Mouse (Mus musculus) left cerebral cortex, postnatal 36 days (tissue): ENCODE results near the gene Tsga10ip. TPM values are rescaled to one million over a fixed set of nuclear protein-coding genes. Genes with fewer than 3 reads are reported as not detected.
A peak's percentile ranks its signal among the peaks of the same experiment; 100 is the strongest.
"Not testable (repeated sequence)": the region's sequence is repeated elsewhere in the genome, so short reads cannot be mapped to it uniquely, and the experiment has no call there.

ENCODE experiments used
- DNase-seq, 2 experiments: peaks; one replicate each; pipeline ENCODE4 v3.0.0; 2021 to 2022; ENCODE audit warnings: low spot score in 2 of 2, mixed read lengths in 1 of 2
- intact Hi-C: fragments of 180-260 bp; cut with DNase I; formaldehyde crosslinking; loops from one replicate; pipeline ENCODE4 v1.15.1; 2025
- total RNA-seq, 2 experiments: library from RNA; stranded (reverse); gene quantifications; 2 replicates each; pipeline ENCODE4 v1.2.3; 2021

Gene Tsga10ip
- total RNA-seq, 2 experiments from 2014 or later: not detected

DNA sequence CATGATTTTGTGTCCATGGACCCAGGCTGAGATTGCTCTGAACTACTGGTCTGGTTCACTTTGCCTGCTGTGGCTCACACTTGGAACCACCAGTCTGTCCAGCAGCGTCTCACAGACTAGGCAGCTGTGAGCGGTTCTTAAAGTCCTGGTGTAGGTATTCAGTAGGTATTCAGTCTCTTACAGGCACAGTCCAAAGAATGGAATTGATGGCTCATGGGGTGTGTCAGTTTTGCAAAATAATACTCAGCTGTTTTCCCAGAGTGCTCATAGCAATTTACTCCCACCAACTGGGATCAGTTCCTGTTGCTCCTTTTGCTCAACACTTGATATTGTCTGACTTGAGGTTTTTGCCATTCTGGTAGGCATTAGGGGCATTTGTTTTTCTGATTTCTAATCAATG lies 40.1 kb downstream of the Tsga10ip start:
- intact Hi-C loops: no loop called here
- DNase-seq: no peak

DNA sequence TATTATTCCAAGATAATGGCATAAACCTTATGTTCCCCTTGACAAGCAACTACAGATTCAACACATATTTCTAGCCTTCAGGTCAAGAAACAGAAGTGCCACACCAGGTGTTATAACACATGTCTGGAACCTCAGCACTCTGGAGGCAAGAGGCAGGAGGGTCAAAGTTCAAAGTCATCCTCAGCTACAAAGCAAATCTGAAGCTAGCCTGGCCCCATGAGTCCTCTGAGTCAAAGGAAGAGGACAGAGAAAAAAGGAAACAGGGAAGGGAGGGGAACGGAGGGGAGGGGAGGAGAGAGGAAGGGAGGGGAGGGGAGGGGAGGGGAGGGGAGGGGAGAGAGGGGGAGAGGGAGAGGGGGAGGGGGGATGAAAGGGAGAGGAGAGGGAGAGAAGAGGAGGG lies 46.2 kb downstream of the Tsga10ip start:
- intact Hi-C loops: no loop called here
- DNase-seq: no peak

DNA sequence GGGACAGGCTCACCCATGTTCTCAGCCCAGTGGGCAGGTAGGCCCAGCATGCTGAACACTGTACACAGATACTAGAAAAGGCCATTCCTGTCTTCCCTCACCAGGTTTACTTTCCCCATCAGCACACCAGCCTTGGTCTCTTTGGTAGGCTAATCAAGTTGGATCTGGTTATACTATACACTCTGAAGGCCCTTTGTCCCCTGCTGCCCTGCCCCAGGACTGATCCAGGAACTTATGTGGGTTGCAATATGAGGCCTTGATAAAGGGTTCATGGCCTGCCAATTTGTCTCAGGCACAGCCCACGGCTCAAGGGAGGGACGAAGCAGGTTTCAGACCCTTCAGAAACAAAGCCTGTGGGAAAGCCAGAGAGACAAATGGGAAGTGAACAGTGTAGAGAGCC lies 48.7 kb downstream of the Tsga10ip start:
- no peak for DNase-seq
- intact Hi-C loops: no loop called here

DNA sequence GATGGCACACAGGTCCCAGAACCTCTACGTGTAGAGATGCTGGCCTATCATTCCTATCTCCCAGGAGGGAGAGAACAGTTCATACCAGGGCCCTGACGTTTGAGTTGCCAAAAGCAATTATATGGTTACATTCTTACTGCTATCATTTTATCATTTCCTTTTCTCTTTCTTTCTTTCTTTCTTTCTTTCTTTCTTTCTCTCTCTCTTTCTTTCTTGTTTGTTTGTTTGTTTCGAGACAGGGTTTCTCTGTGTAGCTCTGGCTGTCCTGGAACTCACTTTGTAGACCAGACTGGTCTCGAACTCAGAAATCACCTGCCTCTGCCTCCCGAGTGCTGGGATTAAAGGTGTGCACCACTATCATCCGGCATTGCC lies 52.8 kb downstream of the Tsga10ip start, which contains the start of gene Cst6:
TSS of gene Cst6 (minus strand) at position 73 of the 372 bp plus-strand sequence.
- intact Hi-C loops, DNase-seq: not testable (repeated sequence)

DNA sequence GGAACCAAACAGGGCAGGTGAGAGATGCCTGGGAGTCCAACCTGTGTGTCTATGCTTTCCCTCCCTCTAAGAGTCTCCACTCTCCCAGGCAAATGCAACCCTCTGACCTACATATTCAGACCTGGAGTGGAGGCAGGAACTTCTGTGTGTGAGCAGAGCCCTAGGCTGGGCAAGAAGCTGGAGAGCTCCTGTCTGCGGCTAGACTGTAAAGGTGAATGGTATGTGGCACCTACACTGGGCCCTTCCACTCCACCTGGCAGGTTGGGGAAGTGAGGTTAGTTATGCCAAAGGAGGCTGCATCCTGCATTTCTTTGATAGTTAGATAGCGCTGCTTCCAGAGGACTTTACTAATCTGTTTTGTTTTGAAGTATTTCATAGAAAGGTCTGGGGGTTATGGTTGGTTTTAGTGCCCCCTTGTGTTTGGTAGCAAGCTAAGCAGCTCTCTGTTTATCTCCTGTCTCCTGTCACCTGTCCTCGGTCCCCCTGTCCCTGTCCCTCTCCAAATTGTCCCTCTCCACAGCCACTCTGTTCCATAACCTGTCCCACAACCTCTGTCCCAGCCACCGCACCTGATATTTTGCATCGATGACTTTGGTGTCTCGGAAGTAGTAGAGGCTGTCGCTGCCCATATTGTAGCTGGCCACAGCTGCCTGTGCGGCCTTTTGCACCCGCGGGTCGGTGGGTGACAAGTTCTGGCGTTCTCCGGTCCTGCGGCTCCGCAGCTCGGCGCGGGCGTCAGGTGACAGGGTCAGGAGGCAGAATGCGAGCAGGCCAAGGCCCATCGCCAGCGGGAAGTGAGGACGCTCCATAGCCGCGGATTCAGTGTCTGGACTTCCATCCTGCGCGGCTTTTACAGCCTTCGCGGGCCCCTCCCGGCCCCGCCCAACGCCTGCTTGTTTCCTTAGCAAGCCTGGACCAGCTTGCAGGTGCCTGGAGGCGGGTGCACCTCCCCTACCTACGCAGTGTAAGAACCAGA lies 53.5 kb downstream of the Tsga10ip start:
- DNase-seq: peak; percentile 40 to 49
- intact Hi-C loops: no loop called here

DNA sequence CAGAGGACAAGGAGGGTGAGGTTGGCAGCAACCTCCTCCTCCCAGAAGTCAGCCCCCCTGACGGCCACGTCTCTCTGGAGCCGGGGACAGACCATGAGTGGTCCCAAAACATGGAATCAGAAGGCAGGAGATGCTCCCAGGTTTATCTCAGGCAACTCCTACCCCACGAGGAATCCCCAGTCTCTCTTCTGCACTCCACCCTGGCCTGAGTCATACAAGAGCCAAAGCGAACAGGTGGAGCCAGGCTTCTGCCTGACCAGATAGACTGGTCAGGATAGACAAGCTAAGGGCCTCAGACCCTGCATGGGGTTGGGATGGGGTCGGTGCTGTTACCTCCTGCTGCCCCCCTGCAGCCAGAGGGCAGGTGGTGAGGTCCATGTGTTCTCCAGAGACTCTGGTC lies 54.3 kb downstream of the Tsga10ip start:
- intact Hi-C loops: no loop called here
- DNase-seq: no peak

DNA sequence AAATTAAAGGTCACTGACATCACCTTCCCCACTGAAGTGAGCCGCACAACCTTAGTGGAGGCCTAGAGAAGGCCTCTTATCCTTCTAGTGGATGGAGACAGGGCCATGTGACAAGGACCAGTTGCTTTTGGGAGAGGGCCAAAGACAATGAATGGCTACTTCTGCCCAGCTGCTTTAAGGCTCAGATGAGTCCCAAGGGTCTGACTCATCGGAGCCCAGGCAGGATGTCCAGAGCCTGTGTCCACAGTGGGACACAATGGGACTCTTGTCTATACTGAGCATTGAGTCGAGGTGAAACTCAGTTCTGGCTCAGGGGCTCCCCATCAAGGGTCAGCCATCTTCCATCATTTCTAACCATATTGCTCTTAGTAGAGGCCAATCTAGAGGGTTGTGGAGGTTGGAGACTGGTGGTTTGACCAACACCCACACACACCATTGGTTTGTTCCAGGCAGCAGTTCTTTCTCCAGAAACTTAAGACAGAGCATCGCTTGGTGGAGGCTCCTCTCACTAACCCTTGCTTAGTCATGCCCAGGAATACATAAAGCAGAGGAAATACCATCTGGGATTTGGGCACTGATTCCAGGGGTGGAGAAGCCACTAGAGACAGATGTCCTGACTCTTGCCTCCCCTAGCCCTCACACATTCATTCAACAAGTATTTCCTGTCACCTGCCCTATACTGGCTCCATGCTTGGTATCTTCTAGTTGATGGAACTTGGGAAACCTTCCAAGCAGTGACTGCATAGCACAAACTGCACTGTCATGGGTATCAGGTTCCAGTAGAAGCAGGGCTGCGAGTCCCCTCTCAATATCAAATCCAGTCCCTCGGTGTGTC lies 56.8 kb downstream of the Tsga10ip start:
- intact Hi-C loops: no loop called here
- no peak for DNase-seq

DNA sequence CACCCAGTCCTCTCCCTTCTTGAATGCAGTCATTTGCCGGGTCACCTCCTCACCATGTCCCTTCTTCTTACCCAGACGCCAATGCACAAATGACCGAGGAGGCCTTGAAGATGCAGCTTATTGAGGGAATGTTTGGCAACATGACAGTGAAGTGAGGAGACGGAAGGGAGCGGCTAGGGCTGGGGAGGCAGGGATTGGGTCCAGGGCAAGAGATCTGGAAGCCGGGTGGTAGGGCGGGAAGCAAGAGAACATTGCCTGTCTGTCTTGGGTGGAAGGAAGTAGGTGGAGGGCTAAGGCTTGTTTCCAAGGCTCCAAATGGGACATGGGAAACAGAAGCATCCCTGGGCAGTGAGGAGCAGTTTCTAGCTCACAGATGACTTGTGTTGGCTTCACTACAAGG lies 61.0 kb downstream of the Tsga10ip start:
- DNase-seq: no peak
- intact Hi-C loops: no loop called here

Other genes with a start within 250 kb of the Tsga10ip start
- gene Pacs1, start 129.4 kb downstream of the Tsga10ip start, total RNA-seq: 10 to 100 TPM; 62.0 to 63.1 TPM
- 100 to 1,000 TPM; 201 to 202 TPM for gene Sf3b2, start 107.1 kb downstream of the Tsga10ip start, total RNA-seq
- 10 to 100 TPM; 78.9 to 87.4 TPM for gene Gal3st3, start 104.2 kb downstream of the Tsga10ip start, total RNA-seq
- not detected for gene Catsper1, start 66.8 kb downstream of the Tsga10ip start, total RNA-seq
- 10 to 100 TPM; 20.8 to 35.6 TPM for gene Cst6, start 53.0 kb downstream of the Tsga10ip start, total RNA-seq
- 10 to 100 TPM; 20.5 to 24.2 TPM for gene Eif1ad, start 35.8 kb downstream of the Tsga10ip start, total RNA-seq
- gene Banf1, start 35.4 kb downstream of the Tsga10ip start, total RNA-seq: 10 to 100 TPM; 74.3 to 83.3 TPM
- 100 to 1,000 TPM in 1 of 2 experiments, 10 to 100 TPM in 1; 75.6 to 103 TPM for gene Sart1, start 13.8 kb downstream of the Tsga10ip start, total RNA-seq
- gene Drap1, start 22.5 kb upstream of the Tsga10ip start, total RNA-seq: 100 to 1,000 TPM; 245 to 260 TPM
- gene AI837181, start 22.6 kb upstream of the Tsga10ip start, total RNA-seq: 10 to 100 TPM; 70.2 to 78.3 TPM
- gene Fosl1, start 45.0 kb upstream of the Tsga10ip start, total RNA-seq: not detected
- 10 to 100 TPM; 28.5 to 31.7 TPM for gene Ccdc85b, start 55.4 kb upstream of the Tsga10ip start, total RNA-seq
- gene Fibp, start 58.1 kb upstream of the Tsga10ip start, total RNA-seq: 10 to 100 TPM; 87.2 to 95.1 TPM
- under 1 TPM in 1 of 2 experiments, not detected in 1; 0.86 TPM for gene Ctsw, start 66.0 kb upstream of the Tsga10ip start, total RNA-seq
- 10 to 100 TPM; 11.2 to 16.0 TPM for gene Efemp2, start 71.4 kb upstream of the Tsga10ip start, total RNA-seq
- gene Mus81, start 85.9 kb upstream of the Tsga10ip start, total RNA-seq: 10 to 100 TPM; 30.5 to 31.1 TPM
- 1,000 to 10,000 TPM; 1,319 to 1,567 TPM for gene Cfl1, start 87.9 kb upstream of the Tsga10ip start, total RNA-seq
- gene 1700020D05Rik, start 101.3 kb upstream of the Tsga10ip start, total RNA-seq: 10 to 100 TPM in 1 of 2 experiments, 1 to 10 TPM in 1; 2.7 to 11.0 TPM
- gene Snx32, start 108.0 kb upstream of the Tsga10ip start, total RNA-seq: 10 to 100 TPM; 77.2 to 89.0 TPM
- not detected for gene Ovol1, start 158.1 kb upstream of the Tsga10ip start, total RNA-seq
- 1 to 10 TPM; 6.6 to 7.3 TPM for gene Ap5b1, start 165.5 kb upstream of the Tsga10ip start, total RNA-seq
- 10 to 100 TPM; 73.2 to 74.8 TPM for gene Rnaseh2c, start 199.3 kb upstream of the Tsga10ip start, total RNA-seq
- gene Kat5, start 207.7 kb upstream of the Tsga10ip start, total RNA-seq: 100 to 1,000 TPM in 1 of 2 experiments, 10 to 100 TPM in 1; 80.4 to 105 TPM
- gene Rela, start 235.0 kb upstream of the Tsga10ip start, total RNA-seq: 10 to 100 TPM; 18.1 to 19.8 TPM